Mouse (Mus musculus): ENCODE data around the gene Slitrk3. TPM values are rescaled to one million over a fixed set of nuclear protein-coding genes. Genes with fewer than 3 reads are reported as not detected.

Gene Slitrk3
- polyA plus RNA-seq (2014; fragmentation: Illumina TruSeq; extraction: RNeasy Lipid Tissue Mini Kit (QIAGEN cat#74804); ENCODE audit: low read depth, low replicate concordance): not detected

DNA sequence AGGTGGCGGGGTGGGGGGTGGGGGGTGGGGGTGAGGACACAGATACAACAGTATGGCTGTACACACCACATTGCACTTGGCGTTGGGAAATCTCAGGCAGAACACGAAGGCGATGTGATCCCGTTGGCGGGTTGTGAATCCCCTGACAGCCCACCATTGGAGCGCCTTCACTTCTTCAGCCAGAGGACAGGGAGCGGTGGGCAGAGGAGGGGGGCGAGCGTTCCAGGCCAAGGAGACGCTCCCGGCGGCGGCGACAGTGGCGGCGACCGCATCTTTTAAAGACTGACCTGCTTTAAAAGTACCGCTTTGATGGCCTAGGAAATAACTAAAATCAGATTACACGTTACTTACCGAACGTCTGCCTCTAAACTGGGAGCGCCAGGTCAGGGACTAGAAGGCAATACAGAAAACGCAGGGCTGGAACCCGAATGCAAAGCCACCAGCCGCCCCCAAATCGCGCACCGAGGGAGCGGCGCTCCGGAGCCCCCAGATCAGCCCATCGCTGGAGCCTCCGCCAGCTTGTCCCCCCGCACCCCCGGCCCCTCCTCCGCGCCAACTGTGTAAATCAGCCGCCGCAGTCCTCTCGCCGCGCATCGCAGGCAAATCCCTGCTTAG is at the start of gene Slitrk3:
Gene Slitrk3, minus strand, starts transcription at position 607 of the 615 bp plus-strand sequence.

Other genes starting within 250 kb of the Slitrk3 start
- not detected for gene Sis, start 89.9 kb downstream of the Slitrk3 start, polyA plus RNA-seq (2014; fragmentation: Illumina TruSeq; extraction: RNeasy Lipid Tissue Mini Kit (QIAGEN cat#74804); ENCODE audit: low read depth, low replicate concordance)

All from adrenal gland, adult 10 weeks (tissue).